Mouse (Mus musculus) neural tube, embryonic 12.5 days (tissue): ENCODE results near the gene Ankrd24. TPM values are rescaled to one million over a fixed set of nuclear protein-coding genes. Genes with fewer than 3 reads are reported as not detected.
"Not testable (repeated sequence)": the region's sequence is repeated elsewhere in the genome, so short reads cannot be mapped to it uniquely, and the experiment has no call there.

ENCODE experiments used
- ATAC-seq: fragments of 200-750 bp; cut with Nextera tagmentation; 2 replicates; pipeline ENCODE4 v1.8.0; 2017; ENCODE audit warnings: low read depth, mild to moderate bottlenecking, moderate TSS enrichment, moderate library complexity; ENCODE audit not compliant: low FRiP score
- H3K27ac ChIP-seq: fragments of 300-500 bp; sonication (generic); 2 replicates; pipeline ENCODE4 v1.5.1; 2016
- H3K27me3 ChIP-seq: fragments of 300-500 bp; sonication (generic); replicated peaks from 2 replicates; pipeline ENCODE4 v1.6.1; 2016; ENCODE audit warnings: mild to moderate bottlenecking
- H3K36me3 ChIP-seq: fragments of 300-500 bp; sonication (generic); 2 replicates; pipeline ENCODE4 v1.6.1; 2016; ENCODE audit warnings: mild to moderate bottlenecking
- H3K4me1 ChIP-seq: fragments of 300-500 bp; sonication (generic); 2 replicates; pipeline ENCODE4 v1.6.1; 2016
- H3K4me2 ChIP-seq: fragments of 300-500 bp; sonication (generic); replicated peaks from 2 replicates; pipeline ENCODE4 v1.6.1; 2016; ENCODE audit warnings: mild to moderate bottlenecking
- H3K4me3 ChIP-seq: fragments of 300-500 bp; sonication (generic); 2 replicates; pipeline ENCODE4 v1.5.1; 2016
- H3K9ac ChIP-seq: fragments of 300-500 bp; sonication (generic); 2 replicates; pipeline ENCODE4 v1.6.1; 2016; ENCODE audit warnings: mild to moderate bottlenecking
- H3K9me3 ChIP-seq: fragments of 300-500 bp; sonication (generic); 2 replicates; pipeline ENCODE4 v1.6.1; 2016; ENCODE audit warnings: mild to moderate bottlenecking
- WGBS: fragments of 180-500 bp; shearing (Covaris S2); methylation state at CpG from one replicate; pipeline ENCODE4 v1.1.7; 2016; 5-methylcytosine and 5-hydroxymethylcytosine counted together
- polyA plus RNA-seq: library from polyadenylated mRNA; unstranded; fragments of >200 nt; fragmentation: Nextera tagmentation; extraction: Ambion mirVana; gene quantifications from 2 replicates; pipeline ENCODE4 v1.2.1, GENCODE M21; 2016

Gene Ankrd24
- polyA plus RNA-seq, 1 experiment from 2014 or later, result 9.0 TPM

GRCm38 (mm10) chr10:81655178-81655577 is 26.8 kb downstream of the Ankrd24 start:
- H3K4me2 ChIP-seq, result no peak overlapping the region
- H3K36me3 ChIP-seq, result peaks cover 62% of the 10 kb centered on the region
- H3K9me3 ChIP-seq, result peaks cover 74% of the 10 kb centered on the region
- H3K27me3 ChIP-seq, result no peaks in the 10 kb centered on the region
- no peak overlapping the region for H3K27ac ChIP-seq
- H3K4me3 ChIP-seq, result no peak overlapping the region
- no peak overlapping the region for H3K9ac ChIP-seq
- H3K4me1 ChIP-seq, result no peaks in the 10 kb centered on the region
- 97% methylated on average over 10 of the region's 10 CpGs for WGBS
- ATAC-seq, result no peak

GRCm38 (mm10) chr10:81656174-81656573 is 27.8 kb downstream of the Ankrd24 start:
- no peak overlapping the region for H3K4me3 ChIP-seq
- ATAC-seq, result no peak
- peaks cover 70% of the 10 kb centered on the region for H3K9me3 ChIP-seq
- no peak overlapping the region for H3K4me2 ChIP-seq
- H3K27ac ChIP-seq, result no peak overlapping the region
- H3K27me3 ChIP-seq, result no peaks in the 10 kb centered on the region
- H3K36me3 ChIP-seq, result peaks cover 59% of the 10 kb centered on the region
- WGBS, result 93% methylated on average over 2 of the region's 2 CpGs
- no peak overlapping the region for H3K9ac ChIP-seq
- H3K4me1 ChIP-seq, result no peaks in the 10 kb centered on the region

DNA sequence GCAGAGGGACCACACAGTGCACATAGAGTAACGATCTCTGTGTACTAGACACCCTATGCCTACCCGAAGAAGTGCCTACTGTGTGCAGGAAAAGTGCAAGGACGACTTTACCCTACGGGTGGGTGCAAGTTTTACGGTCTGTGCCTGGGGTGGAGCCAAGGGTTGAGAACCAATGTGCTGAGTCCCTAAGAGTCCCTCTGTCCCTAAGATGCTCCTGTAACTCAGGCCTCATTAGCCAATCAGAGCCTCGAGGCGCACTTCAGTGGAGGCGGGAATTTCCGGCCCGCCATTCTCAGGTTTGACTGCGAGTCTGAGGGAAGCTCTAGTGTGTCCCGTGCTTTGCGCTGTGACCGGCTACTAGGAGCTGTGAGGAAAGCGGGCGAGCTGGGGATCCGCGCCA is 58.8 kb downstream of the Ankrd24 start:
- not testable (repeated sequence) for H3K9me3 ChIP-seq, ATAC-seq, H3K4me3 ChIP-seq, H3K4me2 ChIP-seq, H3K27me3 ChIP-seq, H3K9ac ChIP-seq, H3K27ac ChIP-seq, H3K4me1 ChIP-seq, H3K36me3 ChIP-seq
- WGBS, result no CpG with 5 or more reads among the region's 18 CpGs

Other genes starting within 250 kb of the Ankrd24 start
- 75.6 and 77.9 TPM in 2 replicates for gene Dohh, start 244.1 kb upstream of the Ankrd24 start, polyA plus RNA-seq
- 5.0 and 5.3 TPM in 2 replicates for gene Gm48551, start 244.1 kb upstream of the Ankrd24 start, polyA plus RNA-seq
- 2.3 and 2.5 TPM in 2 replicates for gene Gm48552, start 239.5 kb upstream of the Ankrd24 start, polyA plus RNA-seq
- 2.1 and 2.7 TPM in 2 replicates for gene Smim24, start 235.5 kb upstream of the Ankrd24 start, polyA plus RNA-seq
- 21.7 and 22.2 TPM in 2 replicates for gene Nfic, start 172.9 kb upstream of the Ankrd24 start, polyA plus RNA-seq
- 32.3 and 33.0 TPM in 2 replicates for gene Celf5, start 145.8 kb upstream of the Ankrd24 start, polyA plus RNA-seq
- gene Ncln, start 132.1 kb upstream of the Ankrd24 start, polyA plus RNA-seq, result 73.2 and 78.4 TPM in 2 replicates
- gene S1pr4, start 128.4 kb upstream of the Ankrd24 start, polyA plus RNA-seq, result 0.51 and 0.56 TPM in 2 replicates
- 0.81 and 1.2 TPM in 2 replicates for gene Gna15, start 104.3 kb upstream of the Ankrd24 start, polyA plus RNA-seq
- gene Gna11, start 83.3 kb upstream of the Ankrd24 start, polyA plus RNA-seq, result 77.6 and 78.3 TPM in 2 replicates
- gene Aes, start 69.1 kb upstream of the Ankrd24 start, polyA plus RNA-seq, result 547 and 569 TPM in 2 replicates
- 18.1 and 19.6 TPM in 2 replicates for gene Tle2, start 54.0 kb upstream of the Ankrd24 start, polyA plus RNA-seq
- 6.4 and 7.3 TPM in 2 replicates for gene Tle6, start 27.5 kb upstream of the Ankrd24 start, polyA plus RNA-seq
- 1.4 and 2.3 TPM in 2 replicates for gene BC025920, start 22.3 kb upstream of the Ankrd24 start, polyA plus RNA-seq
- 53.3 and 56.6 TPM in 2 replicates for gene Sirt6, start 743 bp upstream of the Ankrd24 start, polyA plus RNA-seq
- gene Gm10778, start 20.5 kb downstream of the Ankrd24 start, polyA plus RNA-seq, result 6.1 and 6.2 TPM in 2 replicates
- gene Zfp433, start 76.3 kb downstream of the Ankrd24 start, polyA plus RNA-seq, result 18.1 and 21.9 TPM in 2 replicates
- gene Gm3055, start 142.6 kb downstream of the Ankrd24 start, polyA plus RNA-seq, result 9.2 and 14.6 TPM in 2 replicates
- gene Gm4767, start 183.6 kb downstream of the Ankrd24 start, polyA plus RNA-seq, result 2.5 and 2.9 TPM in 2 replicates
- 11.1 and 14.4 TPM in 2 replicates for gene Gm32687, start 235.4 kb downstream of the Ankrd24 start, polyA plus RNA-seq